Mouse (Mus musculus) inflammation-experienced regulatory T-cells, adult 6 months (primary cell): ENCODE data around the gene Grpel1. TPM values are rescaled to one million over a fixed set of nuclear protein-coding genes. Genes with fewer than 3 reads are reported as not detected.

Source experiments
- ATAC-seq: one replicate; pipeline ENCODE4 v1.8.0; 2017
- polyA plus RNA-seq, 3 experiments: library from polyadenylated mRNA; unstranded; fragments of 100-300 nt; shearing (Covaris generic); gene quantifications; one replicate each; pipeline ENCODE4 v1.2.1; 2017

The Grpel1 gene
- polyA plus RNA-seq, 3 experiments from 2014 or later = 40.2 to 45.9 (median 43.9) TPM

DNA sequence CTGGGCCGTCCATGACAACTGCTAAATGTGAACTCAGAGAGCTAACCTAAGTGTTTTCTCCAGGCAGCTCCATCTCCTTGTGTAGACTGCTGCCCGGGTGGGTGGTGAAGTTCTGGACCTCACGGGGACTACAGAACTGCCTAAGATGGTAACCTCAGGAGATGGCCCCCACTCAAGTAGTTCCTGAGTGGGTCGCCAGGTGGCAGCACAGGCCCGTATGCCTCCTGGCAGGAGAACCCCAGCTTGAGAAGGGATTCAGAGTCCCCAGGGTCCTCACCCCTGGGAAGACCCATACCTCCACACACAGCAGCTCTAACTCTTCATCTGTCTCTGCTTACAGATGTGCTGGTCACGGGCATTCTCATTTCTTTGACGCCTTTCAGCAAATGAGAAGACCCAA, 2.0 kb upstream of the Grpel1 start:
- ATAC-seq = peak; percentile 30

DNA sequence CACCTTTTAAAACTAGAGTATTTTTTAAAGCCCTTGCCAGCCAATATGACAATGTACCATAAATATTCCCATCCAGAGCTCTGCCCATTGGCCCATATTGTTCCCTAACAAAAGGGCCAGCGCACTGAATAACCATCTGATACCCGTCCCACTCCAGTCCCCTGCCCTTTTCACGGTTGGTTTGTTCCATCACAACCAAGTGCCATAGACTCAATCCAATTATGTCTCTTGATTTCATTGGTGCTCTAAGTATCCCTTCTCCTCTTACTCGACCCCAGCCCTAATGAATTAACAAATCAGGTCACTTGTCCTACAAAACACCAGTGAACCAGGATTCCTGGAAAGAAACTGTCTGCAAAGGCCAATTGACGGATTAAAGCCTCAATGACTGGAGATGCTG, 1.4 kb upstream of the Grpel1 start:
- no peak for ATAC-seq

DNA sequence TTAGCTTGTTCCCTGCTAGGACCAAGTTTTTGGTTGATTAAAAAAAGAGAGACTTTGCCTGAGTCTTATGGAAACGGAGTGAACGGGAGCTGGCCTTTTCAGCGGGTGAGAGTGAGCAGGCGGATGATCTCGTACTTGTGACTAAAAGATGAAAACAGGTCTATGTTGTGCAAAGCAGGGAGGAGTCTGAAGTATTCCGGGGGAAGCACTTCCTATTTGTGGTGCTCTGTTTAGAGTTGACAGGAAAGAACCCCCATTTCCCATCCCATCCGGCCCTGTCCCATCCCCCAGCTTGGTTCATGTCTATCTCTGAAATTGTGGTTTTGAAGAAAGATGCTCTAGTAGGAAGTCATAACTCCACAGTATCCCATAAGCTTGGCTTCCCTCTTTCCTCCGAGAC, 1.1 kb downstream of the Grpel1 start:
- no peak for ATAC-seq

- ATAC-seq = no peak
Measured at GRCm38 (mm10) chr5:36471206-36471605, 6.4 kb downstream of the Grpel1 start.

- ATAC-seq = no peak
Measured at GRCm38 (mm10) chr5:36472876-36473655, 8.3 kb downstream of the Grpel1 start.

DNA sequence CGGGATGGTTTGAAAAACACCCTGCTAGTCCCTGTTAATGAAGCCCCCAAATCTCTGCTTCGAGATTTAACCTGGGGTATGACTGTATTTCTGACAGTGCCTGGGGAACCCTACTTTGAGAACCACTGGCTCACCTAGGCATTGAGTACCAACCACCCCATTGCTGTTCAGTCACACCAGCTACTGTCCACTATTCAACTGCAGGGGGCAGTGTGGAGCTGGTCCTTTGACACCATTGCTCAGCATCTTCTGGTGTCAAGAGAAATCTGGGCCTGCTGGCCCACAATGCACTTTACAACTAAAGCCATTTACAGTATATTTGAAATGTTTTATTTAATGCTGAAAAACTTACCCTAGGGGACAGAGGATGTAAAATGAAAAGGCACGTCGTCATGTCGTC, 9.5 kb downstream of the Grpel1 start:
- peak; percentile 77 for ATAC-seq

DNA sequence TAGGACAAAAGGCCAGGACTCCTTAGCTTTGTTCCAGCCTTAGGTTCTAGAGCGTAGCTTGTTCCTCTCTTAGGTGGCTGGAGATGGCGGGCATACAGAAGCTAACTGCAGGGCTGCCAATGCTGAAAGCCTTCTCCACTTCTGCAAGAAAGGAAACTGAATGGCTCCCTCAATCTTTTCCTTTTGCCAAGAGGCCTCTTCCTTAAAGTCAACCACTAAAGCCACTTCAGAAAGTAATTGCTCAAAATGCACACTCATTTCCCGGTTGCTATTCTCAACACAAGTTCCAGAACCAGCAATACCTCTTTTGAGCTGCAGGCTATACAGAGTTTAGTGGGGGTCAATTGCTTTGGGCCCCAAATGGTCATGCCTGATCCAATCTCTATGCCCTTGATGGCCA, 12.7 kb downstream of the Grpel1 start:
- ATAC-seq = no peak

GRCm38 (mm10) chr5:36478540-36479420, 14.0 kb downstream of the Grpel1 start:
- ATAC-seq = no peak

DNA sequence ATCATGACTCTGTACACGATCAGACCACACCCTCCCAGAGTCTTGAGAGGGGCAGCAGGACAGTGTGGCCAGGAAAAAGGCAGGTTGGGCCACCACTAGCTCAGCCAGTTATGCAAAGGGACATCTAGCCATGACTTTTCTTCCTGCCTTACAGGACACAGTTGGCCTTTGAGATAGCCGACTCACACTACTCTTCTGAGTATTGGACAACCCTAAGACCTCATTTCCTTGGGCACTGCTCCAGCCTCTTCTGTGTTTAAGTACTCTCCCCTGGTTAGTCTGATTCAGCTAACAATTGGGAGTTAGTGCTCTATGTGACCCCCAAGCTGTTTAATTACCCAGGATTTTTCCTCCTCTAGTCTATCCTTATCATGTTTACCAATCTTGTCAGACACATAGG, 14.9 kb downstream of the Grpel1 start:
- no peak for ATAC-seq

- no peak for ATAC-seq
Measured at GRCm38 (mm10) chr5:36480398-36480797, 15.6 kb downstream of the Grpel1 start.

- no peak for ATAC-seq
Measured at GRCm38 (mm10) chr5:36481114-36481513, 16.3 kb downstream of the Grpel1 start.

- peak; percentile 46 for ATAC-seq
Measured at GRCm38 (mm10) chr5:36483203-36484101, 18.7 kb downstream of the Grpel1 start.

- ATAC-seq = peak; percentile 93
Measured at GRCm38 (mm10) chr5:36484171-36484990, 19.6 kb downstream of the Grpel1 start, which contains the start of the genes Tada2b and Ccdc96. TSS of gene Tada2b (minus strand) at chr5:36484285. TSS of gene Ccdc96 (plus strand) at chr5:36484588.

- ATAC-seq = no peak
Measured at GRCm38 (mm10) chr5:36485306-36485705, 20.5 kb downstream of the Grpel1 start.

- no peak for ATAC-seq
Measured at GRCm38 (mm10) chr5:36489225-36489624, 24.4 kb downstream of the Grpel1 start.

- no peak for ATAC-seq
Measured at GRCm38 (mm10) chr5:36493919-36494318, 29.1 kb downstream of the Grpel1 start.

GRCm38 (mm10) chr5:36494709-36495108, 29.9 kb downstream of the Grpel1 start:
- no peak for ATAC-seq

GRCm38 (mm10) chr5:36505235-36505634, 40.4 kb downstream of the Grpel1 start:
- ATAC-seq = no peak

DNA sequence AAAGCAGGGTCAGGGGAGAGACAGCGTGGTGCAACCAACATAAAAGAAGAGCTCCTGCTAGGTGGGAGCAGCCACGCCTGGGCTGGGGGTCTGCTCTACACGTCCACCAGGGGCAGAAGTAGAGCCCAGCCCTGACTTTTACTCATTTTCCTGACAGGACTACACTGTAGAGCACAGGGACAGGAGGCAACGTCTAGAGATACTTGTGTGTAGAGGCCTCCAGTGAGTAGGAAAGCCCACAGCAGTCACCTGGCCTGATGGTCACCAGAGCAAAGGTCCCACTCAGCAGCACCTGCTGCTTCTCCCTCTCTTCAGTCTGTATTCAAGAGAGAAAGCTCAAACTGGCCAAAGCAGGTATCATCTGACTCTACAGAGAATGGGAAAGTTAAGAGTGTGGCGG, 40.8 kb downstream of the Grpel1 start:
- ATAC-seq = no peak

GRCm38 (mm10) chr5:36508351-36508750, 43.6 kb downstream of the Grpel1 start:
- no peak for ATAC-seq

DNA sequence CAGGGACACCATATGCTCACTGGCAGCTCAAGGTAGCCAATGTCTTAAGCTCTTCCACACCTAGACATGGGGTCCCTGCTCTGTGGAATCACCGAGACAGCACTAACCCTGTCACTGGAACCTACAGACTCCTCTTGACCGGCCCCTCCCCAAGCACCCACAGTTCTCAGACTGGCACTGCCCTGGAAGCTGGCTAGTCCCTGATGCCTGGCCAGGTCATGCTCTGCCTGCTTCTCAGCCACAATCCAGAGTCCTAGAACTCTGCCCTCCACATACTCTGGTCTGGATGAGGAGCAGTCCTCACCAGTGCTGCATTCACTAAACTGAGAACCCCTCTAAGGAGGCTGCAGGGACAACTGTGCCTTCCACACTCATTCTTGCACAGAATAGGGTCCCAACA, 46.2 kb downstream of the Grpel1 start:
- ATAC-seq = no peak

DNA sequence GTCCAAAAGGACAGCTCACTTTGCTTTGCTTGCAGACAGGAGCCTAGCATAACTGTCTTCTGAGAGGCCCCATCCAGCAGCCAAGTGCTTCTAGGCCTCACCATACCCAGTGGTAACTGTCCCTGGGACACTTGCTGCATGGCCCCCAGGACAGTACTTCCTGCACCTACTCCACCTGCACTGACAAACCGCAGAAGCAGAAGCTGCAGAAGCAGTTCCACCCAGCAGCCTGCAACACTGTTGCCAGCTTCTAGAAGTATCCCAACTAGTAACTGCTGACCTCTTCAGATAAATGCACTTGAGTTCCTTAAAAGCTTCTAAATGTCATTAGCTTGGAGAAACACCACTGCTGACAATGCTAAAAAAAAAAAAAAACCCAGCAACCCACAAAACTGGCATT, 50.3 kb downstream of the Grpel1 start:
- ATAC-seq = no peak
